Mouse (Mus musculus) C2C12 (cell line): ENCODE data around the gene Vdr. TPM values are rescaled to one million over a fixed set of nuclear protein-coding genes. Genes with fewer than 3 reads are reported as not detected.

Experiments
- H3K27me3 ChIP-seq: one replicate; pipeline ENCODE4 v1.6.1; 2011; ENCODE audit not compliant: control insufficient read depth, insufficient read depth, insufficient read length
- H3K36me3 ChIP-seq: one replicate; pipeline ENCODE4 v1.6.1; 2011; ENCODE audit not compliant: control insufficient read depth, insufficient read depth
- H3K4me3 ChIP-seq: one replicate; pipeline ENCODE4 v1.5.1; 2011; ENCODE audit warnings: mild to moderate bottlenecking, control low read depth; ENCODE audit not compliant: poor library complexity, insufficient read depth, severe bottlenecking
- H3K79me2 ChIP-seq: one replicate; pipeline ENCODE4 v1.6.1; 2011; ENCODE audit not compliant: control insufficient read depth, insufficient read depth
- H3K79me3 ChIP-seq: one replicate; pipeline ENCODE4 v1.6.1; 2011; ENCODE audit warnings: low read depth, control low read depth
- H3ac ChIP-seq: one replicate; pipeline ENCODE3; 2011; ENCODE audit warnings: low read depth; ENCODE audit not compliant: control insufficient read depth, insufficient read length
- CEBPB ChIP-seq: IDR thresholded peaks from one replicate; pipeline ENCODE4 v1.6.1; 2011; ENCODE audit warnings: low read depth, mild to moderate bottlenecking, control low read depth, moderate library complexity
- CTCF ChIP-seq: IDR thresholded peaks from one replicate; pipeline ENCODE4 v1.5.1; 2011; ENCODE audit not compliant: control insufficient read depth, insufficient read depth, insufficient read length
- FOSL1 ChIP-seq: IDR thresholded peaks from one replicate; pipeline ENCODE4 v1.8.0; 2011; ENCODE audit warnings: mild to moderate bottlenecking, low read length; ENCODE audit not compliant: poor library complexity, insufficient read depth, severe bottlenecking
- MAX ChIP-seq: IDR thresholded peaks from one replicate; pipeline ENCODE4 v1.6.1; 2011; ENCODE audit warnings: mild to moderate bottlenecking, control low read depth
- MYOD1 ChIP-seq: IDR thresholded peaks from one replicate; pipeline ENCODE4 v1.6.1; 2011; ENCODE audit warnings: low read depth; ENCODE audit not compliant: control insufficient read depth, insufficient read length
- MYOG ChIP-seq: IDR thresholded peaks from one replicate; pipeline ENCODE4 v1.6.1; 2011; ENCODE audit not compliant: control insufficient read depth, insufficient read length; ENCODE audit errors: extremely low read depth
- USF1 ChIP-seq: IDR thresholded peaks from one replicate; pipeline ENCODE4 v1.6.1; 2011; ENCODE audit warnings: low read depth, mild to moderate bottlenecking, control low read depth, moderate library complexity
- polyA plus RNA-seq: library from polyadenylated mRNA; unstranded; fragments of >200 nt; fragmentation: generic; extraction: Trizol; gene quantifications from one replicate; pipeline ENCODE4 v1.2.1, GENCODE M21; 2012; ENCODE audit warnings: missing spikeins

The Vdr gene
- polyA plus RNA-seq, 1 experiment, result 3.0 TPM

DNA sequence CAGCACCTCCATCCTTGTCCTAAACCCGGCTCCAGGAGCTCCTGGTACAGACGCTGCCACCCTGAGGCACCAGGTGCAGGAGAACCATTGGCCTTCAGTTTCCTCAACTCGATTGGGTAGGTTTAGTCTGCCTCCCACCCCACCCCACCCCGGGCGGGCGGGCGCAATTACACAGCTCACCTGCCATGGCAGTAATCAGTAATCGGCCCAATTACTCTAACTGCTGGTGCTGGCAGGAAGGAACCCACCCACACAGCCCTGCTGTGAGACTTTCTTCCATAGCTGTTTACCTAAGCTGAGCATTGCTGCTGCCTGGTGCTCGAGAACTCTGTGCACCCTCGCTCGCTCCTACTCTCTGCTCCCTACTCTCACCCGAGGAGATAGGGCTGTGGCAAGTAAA lies 22.0 kb upstream of the Vdr start:
- Histone ChIP-seq H3ac (no peak overlapping the region), H3K4me3 (no peak overlapping the region), H3K27me3 (peaks cover 4% of the 10 kb centered on the region), H3K79me2 (no peaks in the 10 kb centered on the region), H3K79me3 (no peaks in the 10 kb centered on the region), H3K36me3 (no peaks in the 10 kb centered on the region)
- TF ChIP-seq CEBPB, result no peak
- no peak for TF ChIP-seq MYOG
- TF ChIP-seq MAX, result no peak
- TF ChIP-seq CTCF, result no peak
- TF ChIP-seq FOSL1, result no peak
- no peak for TF ChIP-seq MYOD1
- TF ChIP-seq USF1, result no peak

DNA sequence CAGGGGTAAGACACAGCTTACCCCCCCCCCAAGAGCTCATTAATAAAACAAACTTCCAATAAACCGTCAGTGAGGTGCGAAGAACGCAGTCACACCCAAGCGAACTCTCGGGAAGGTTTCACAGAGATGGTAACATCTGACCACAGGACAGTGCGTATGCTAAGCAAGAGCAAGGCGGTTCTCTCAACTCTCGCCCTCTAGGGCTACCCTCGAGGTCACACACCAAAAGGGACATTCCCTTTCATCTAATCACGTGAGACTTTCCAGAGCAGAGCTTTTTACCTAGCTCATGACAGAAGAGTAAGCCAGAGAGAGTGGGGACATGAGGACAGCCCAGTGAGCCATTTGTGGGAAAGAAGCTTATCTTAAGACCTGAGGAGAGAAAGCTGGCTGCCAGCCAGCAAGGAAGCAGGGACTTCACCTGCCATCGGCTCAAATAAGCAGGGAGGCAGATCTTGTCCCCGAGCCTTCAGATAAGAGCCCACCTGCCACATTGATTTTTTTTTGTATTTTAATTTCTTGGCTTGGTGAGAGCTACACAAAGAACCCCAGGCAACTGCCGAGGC lies 18.9 kb upstream of the Vdr start:
- no peaks in the 10 kb centered on the region for H3K79me3 ChIP-seq
- TF ChIP-seq CTCF, result no peak
- no peak for TF ChIP-seq MAX
- TF ChIP-seq USF1, result no peak
- TF ChIP-seq FOSL1, result no peak
- no peak for TF ChIP-seq MYOG
- no peak for TF ChIP-seq CEBPB
- TF ChIP-seq MYOD1, result no peak
- peaks cover 4% of the 10 kb centered on the region for H3K27me3 ChIP-seq
- H3K36me3 ChIP-seq, result no peaks in the 10 kb centered on the region
- H3K4me3 ChIP-seq, result no peak overlapping the region
- H3ac ChIP-seq, result no peak overlapping the region
- no peaks in the 10 kb centered on the region for H3K79me2 ChIP-seq

GRCm38 (mm10) chr15:97927821-97928220 lies 17.4 kb upstream of the Vdr start:
- peaks cover 4% of the 10 kb centered on the region for H3K27me3 ChIP-seq
- TF ChIP-seq MAX, result no peak
- TF ChIP-seq CEBPB, result no peak
- no peaks in the 10 kb centered on the region for H3K36me3 ChIP-seq
- H3ac ChIP-seq, result no peak overlapping the region
- no peaks in the 10 kb centered on the region for H3K79me3 ChIP-seq
- no peak overlapping the region for H3K4me3 ChIP-seq
- H3K79me2 ChIP-seq, result no peaks in the 10 kb centered on the region

DNA sequence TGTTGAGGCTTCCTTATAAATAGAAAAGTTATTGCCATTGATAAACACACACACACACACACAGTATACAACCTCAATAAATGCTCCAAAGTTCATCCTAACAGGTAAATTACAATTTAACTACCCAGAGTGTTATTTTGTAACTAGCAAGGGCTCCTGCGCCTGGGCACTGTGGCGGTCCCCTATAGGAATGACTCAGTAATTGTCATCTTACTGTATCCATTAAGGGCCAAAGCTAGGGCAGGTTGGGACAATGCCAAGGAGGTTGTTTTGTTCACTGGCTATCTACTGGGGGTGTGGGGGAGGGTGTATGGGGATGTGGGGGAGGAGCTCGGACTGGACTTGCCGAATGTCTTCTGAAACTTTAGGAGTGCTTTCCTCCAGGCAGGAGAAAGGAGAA lies 16.6 kb upstream of the Vdr start:
- Histone ChIP-seq H3K79me3 (no peaks in the 10 kb centered on the region), H3K27me3 (peaks cover 2% of the 10 kb centered on the region)
- TF ChIP-seq USF1 (no peak), FOSL1 (no peak), MYOG (no peak), CEBPB (no peak), MAX (no peak), MYOD1 (no peak), CTCF (no peak)

DNA sequence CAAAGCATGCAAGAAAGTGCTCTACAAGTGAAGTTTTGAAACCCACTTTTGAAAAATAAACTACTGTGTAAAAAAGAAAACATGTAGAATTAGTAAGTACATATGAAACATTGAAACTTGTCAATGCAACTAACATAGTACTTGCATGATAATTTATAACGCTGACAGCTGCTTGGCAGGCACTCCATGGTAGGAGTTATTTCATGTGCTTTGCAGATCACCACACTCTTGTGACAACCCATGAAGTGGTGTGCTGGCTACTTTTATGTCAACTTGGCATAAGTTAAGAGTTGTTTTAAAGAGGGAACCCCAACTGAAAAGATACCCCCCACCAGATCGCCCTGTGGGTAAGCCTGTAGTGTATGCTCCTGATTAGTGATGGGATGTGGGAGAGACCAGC lies 12.0 kb upstream of the Vdr start:
- no peaks in the 10 kb centered on the region for H3K79me3 ChIP-seq
- no peaks in the 10 kb centered on the region for H3K79me2 ChIP-seq
- H3ac ChIP-seq, result no peak overlapping the region
- no peaks in the 10 kb centered on the region for H3K36me3 ChIP-seq
- no peaks in the 10 kb centered on the region for H3K27me3 ChIP-seq
- no peak overlapping the region for H3K4me3 ChIP-seq
- TF ChIP-seq USF1, result no peak
- peak; percentile 60 for TF ChIP-seq MYOD1

More for the DNA sequence above, 16.6 kb upstream of the Vdr start:
- no peaks in the 10 kb centered on the region for H3K79me2 ChIP-seq
- no peak overlapping the region for H3K4me3 ChIP-seq
- H3ac ChIP-seq, result no peak overlapping the region
- H3K36me3 ChIP-seq, result no peaks in the 10 kb centered on the region

GRCm38 (mm10) chr15:97921796-97922195 lies 11.4 kb upstream of the Vdr start:
- Histone ChIP-seq H3K4me3 (no peak overlapping the region), H3K36me3 (no peaks in the 10 kb centered on the region), H3ac (no peak overlapping the region), H3K27me3 (no peaks in the 10 kb centered on the region), H3K79me2 (no peaks in the 10 kb centered on the region), H3K79me3 (no peaks in the 10 kb centered on the region)
- no peak for TF ChIP-seq MAX

- TF ChIP-seq USF1 (no peak), MYOD1 (no peak), CTCF (no peak)
- no peaks in the 10 kb centered on the region for H3K27me3 ChIP-seq
- no peaks in the 10 kb centered on the region for H3K36me3 ChIP-seq
- H3K79me3 ChIP-seq, result no peaks in the 10 kb centered on the region
- H3K4me3 ChIP-seq, result no peak overlapping the region
- H3K79me2 ChIP-seq, result no peaks in the 10 kb centered on the region
- no peak overlapping the region for H3ac ChIP-seq
These were observed 9.9 kb upstream of the Vdr start for GRCm38 (mm10) chr15:97920306-97920705.
